Mouse (Mus musculus): ENCODE data around the gene Gpbar1. TPM values are rescaled to one million over a fixed set of nuclear protein-coding genes. Genes with fewer than 3 reads are reported as not detected.
"Not testable (repeated sequence)": the region's sequence is repeated elsewhere in the genome, so short reads cannot be mapped to it uniquely, and the experiment has no call there.

Gpbar1 gene
- polyA plus RNA-seq, 1 experiment from 2014 or later, result 0.14 TPM

DNA sequence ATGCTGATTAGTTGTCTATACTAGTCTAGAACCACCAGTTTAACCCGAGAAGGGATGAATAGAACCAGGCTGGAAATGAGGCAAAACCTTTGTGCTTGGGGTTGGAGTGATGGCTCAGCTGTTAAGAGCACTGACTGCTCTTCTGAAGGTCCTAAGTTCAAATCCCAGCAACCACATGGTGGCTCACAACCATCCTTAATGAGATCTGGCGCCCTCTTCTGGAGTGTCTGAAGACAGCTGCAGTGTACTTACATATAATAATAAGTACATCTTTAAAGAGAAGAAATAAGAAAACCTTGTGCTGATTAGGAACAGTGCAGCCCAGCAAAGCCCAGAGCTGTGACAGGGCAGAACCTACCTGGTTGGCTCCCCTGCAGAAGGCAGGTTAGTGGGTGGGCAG lies 48.6 kb downstream of the Gpbar1 start:
- not testable (repeated sequence) for H3K27ac ChIP-seq; H3K9me3 ChIP-seq; DNase-seq (ENCODE audit: extremely low spot score, low spot score); H3K27me3 ChIP-seq (ENCODE audit: poor library complexity, severe bottlenecking); H3K36me3 ChIP-seq (replicated peaks); H3K4me3 ChIP-seq
- 72% methylated on average over 2 of the region's 2 CpGs for WGBS
- peaks cover 19% of the 10 kb centered on the region for H3K4me1 ChIP-seq

Other genes with a start within 250 kb of the Gpbar1 start
- gene Tns1, start 154.1 kb upstream of the Gpbar1 start, polyA plus RNA-seq (2016; fragmentation: Nextera tagmentation; extraction: Ambion mirVana), result 11.6 and 15.9 TPM in 2 replicates
- 0.27 and 0.35 TPM in 2 replicates for gene Rufy4, start 153.0 kb upstream of the Gpbar1 start, polyA plus RNA-seq (2016; fragmentation: Nextera tagmentation; extraction: Ambion mirVana)
- 0.05 and 0.14 TPM in 2 replicates for gene Cxcr2, start 124.6 kb upstream of the Gpbar1 start, polyA plus RNA-seq (2016; fragmentation: Nextera tagmentation; extraction: Ambion mirVana)
- not detected in 2 replicates for gene Cxcr1, start 83.9 kb upstream of the Gpbar1 start, polyA plus RNA-seq (2016; fragmentation: Nextera tagmentation; extraction: Ambion mirVana)
- gene Arpc2, start 42.5 kb upstream of the Gpbar1 start, polyA plus RNA-seq (2016; fragmentation: Nextera tagmentation; extraction: Ambion mirVana), result 345 TPM in 2 replicates
- 245 and 246 TPM in 2 replicates for gene Aamp, start 6.2 kb downstream of the Gpbar1 start, polyA plus RNA-seq (2016; fragmentation: Nextera tagmentation; extraction: Ambion mirVana)
- gene Pnkd, start 6.4 kb downstream of the Gpbar1 start, polyA plus RNA-seq (2016; fragmentation: Nextera tagmentation; extraction: Ambion mirVana), result 99.7 and 101 TPM in 2 replicates
- gene Tmbim1, start 27.1 kb downstream of the Gpbar1 start, polyA plus RNA-seq (2016; fragmentation: Nextera tagmentation; extraction: Ambion mirVana), result 8.1 and 8.3 TPM in 2 replicates
- gene Catip, start 83.6 kb downstream of the Gpbar1 start, polyA plus RNA-seq (2016; fragmentation: Nextera tagmentation; extraction: Ambion mirVana), result 0.12 and 0.34 TPM in 2 replicates
- gene Slc11a1, start 96.6 kb downstream of the Gpbar1 start, polyA plus RNA-seq (2016; fragmentation: Nextera tagmentation; extraction: Ambion mirVana), result 2.7 and 2.9 TPM in 2 replicates
- gene Ctdsp1, start 113.0 kb downstream of the Gpbar1 start, polyA plus RNA-seq (2016; fragmentation: Nextera tagmentation; extraction: Ambion mirVana), result 38.0 and 38.2 TPM in 2 replicates
- gene Vil1, start 130.8 kb downstream of the Gpbar1 start, polyA plus RNA-seq (2016; fragmentation: Nextera tagmentation; extraction: Ambion mirVana), result 0.12 and 0.17 TPM in 2 replicates
- 112 TPM in 2 replicates for gene Cnot9, start 227.5 kb downstream of the Gpbar1 start, polyA plus RNA-seq (2016; fragmentation: Nextera tagmentation; extraction: Ambion mirVana)

Data from forebrain, embryonic 10.5 days (tissue).